Mouse (Mus musculus) megakaryocyte, adult 5-6 weeks (primary cell): ENCODE measurements around the gene Basp1. TPM values are rescaled to one million over a fixed set of nuclear protein-coding genes. Genes with fewer than 3 reads are reported as not detected.
"Not testable (repeated sequence)": the region's sequence is repeated elsewhere in the genome, so short reads cannot be mapped to it uniquely, and the experiment has no call there.

Experiments used
- ATAC-seq: 2 replicates; pipeline ENCODE4 v1.8.0; 2016; ENCODE audit warnings: mild to moderate bottlenecking, inconsistent platforms; ENCODE audit not compliant: poor library complexity, severe bottlenecking
- total RNA-seq, 2 experiments: library from RNA; stranded (forward) in 1 of 2; stranded (reverse) in 1 of 2; fragments of 153-499, 151-499 nt in 1 of 2; fragments of 221-1000, 200-1000 nt in 1 of 2; gene quantifications; 2 replicates each; pipeline versions ENCODE4 v1.2.3 to v1.2.4; 2015 to 2017

Gene Basp1
- total RNA-seq (2015) (4.0 and 4.4 TPM in 2 replicates), total RNA-seq (2017) (5.8 and 6.8 TPM in 2 replicates)

DNA sequence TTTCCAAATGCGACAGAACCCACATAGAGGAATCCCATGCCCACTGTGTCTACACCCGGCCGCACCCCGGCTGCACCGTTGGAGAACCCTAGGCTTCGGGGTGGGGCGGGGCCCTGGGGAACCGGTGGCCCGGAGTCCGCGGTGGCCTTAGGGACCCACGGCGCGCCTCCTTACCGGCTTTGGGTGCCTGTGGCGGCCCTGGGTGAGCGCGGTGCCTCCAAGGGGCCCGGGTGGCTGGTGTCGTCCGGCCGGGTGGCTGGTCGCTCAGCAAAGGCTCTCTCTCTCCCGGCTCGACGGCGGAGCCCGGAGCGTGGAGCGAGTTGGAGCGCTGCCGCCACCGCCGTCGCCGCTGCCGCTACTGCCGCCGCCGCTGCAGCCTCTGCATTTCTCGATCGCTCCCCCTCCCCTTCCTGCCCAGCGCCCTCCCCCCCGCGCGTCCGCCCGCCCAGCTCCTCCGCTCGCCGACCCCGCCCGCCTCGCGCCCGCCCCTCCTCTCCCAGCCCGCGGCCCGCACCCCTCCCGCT lies at the start of gene Basp1:
Gene Basp1 (minus strand): TSS at position 387 of the 524 bp plus-strand sequence.
- ATAC-seq, result peak; percentile 44

DNA sequence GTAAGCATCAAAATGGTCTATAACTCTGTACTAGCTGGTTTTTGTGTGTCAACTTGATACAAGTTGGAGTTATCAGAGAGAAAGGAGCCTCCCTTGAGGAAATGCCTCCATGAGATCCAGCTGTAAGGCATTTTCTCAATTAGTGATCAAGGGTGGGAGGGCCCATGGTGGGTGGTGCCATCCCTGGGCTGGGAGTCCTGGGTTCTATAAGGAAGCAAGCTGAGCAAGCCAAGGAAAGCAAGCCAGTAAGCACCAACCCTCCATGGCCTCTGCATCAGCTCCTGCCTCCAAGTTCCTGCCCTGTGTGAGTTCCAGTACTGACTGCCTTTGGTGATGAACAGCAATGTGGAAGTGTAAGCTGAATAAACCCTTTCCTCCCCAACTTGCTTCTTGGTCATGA lies 49.5 kb upstream of the Basp1 start:
- not testable (repeated sequence) for ATAC-seq

DNA sequence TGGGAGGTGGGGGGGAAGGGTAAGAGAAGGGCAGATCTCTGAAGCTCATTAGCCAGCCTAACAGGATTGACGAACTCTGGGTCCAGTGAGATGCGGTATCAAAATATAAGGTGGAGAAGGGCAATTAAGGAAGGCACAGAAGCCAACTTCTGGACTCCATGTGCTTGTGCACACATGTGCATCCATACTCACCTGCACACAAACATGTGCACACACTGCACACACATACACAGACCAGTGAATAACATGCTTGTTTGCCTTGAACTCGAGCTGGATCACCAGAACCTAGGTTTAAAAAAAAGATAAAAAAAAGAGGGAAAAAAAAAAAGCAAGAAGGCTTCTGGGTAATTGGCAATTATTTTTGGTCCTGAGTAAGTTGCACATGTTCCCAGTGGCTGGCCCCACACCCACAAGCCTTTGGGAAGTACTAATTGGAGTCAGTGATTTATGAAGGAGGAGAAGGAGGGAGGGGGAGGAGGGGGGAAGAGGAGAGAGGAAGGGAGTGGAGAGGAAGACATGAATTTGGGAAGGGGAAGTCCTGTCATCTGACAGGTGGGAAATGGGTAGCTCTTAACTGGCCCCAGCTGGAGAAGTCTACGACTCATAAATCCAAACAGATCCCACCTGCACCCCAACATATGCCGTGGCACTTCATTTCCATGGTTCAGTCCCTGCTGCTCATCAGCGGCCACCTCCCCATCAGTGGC lies 48.6 kb upstream of the Basp1 start:
- ATAC-seq, result no peak

DNA sequence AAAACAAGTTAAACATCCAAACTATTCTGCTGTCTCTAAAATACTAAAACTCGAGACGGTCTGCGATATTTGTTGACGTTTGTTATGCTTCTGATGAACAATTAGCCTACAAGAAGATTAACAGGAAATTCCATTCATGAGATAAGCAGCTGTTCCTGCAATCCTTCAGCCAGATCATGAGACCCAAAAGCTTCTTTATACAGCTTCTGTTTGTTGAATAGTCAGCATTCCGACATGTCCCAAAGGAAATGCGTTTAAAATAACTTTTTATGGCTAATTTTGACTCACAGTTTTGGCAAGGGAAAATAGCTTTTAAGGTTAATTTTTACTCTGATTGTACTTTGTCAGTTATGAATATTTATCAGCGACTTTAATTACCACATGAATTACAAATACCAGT lies 46.3 kb upstream of the Basp1 start:
- ATAC-seq, result no peak

DNA sequence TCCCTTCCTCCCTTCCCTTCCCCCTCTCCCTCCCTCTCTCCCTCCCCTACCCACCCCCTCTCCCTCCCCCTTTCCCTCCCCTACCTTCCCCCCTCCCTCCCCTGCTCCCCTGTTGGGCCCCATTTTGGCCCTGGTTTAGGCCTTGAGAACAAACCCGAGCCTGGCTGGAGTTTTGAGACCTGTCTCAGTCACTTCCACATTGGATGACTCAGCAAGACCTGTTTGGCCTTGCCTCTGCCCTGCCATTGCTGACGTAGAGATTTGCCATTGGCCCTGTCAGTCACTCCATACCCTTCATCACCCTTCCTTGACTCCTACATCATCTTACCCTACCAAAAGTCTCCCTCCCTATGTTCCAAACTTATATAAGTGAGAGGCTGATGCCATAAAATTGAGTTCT lies 43.9 kb upstream of the Basp1 start:
- no peak for ATAC-seq

DNA sequence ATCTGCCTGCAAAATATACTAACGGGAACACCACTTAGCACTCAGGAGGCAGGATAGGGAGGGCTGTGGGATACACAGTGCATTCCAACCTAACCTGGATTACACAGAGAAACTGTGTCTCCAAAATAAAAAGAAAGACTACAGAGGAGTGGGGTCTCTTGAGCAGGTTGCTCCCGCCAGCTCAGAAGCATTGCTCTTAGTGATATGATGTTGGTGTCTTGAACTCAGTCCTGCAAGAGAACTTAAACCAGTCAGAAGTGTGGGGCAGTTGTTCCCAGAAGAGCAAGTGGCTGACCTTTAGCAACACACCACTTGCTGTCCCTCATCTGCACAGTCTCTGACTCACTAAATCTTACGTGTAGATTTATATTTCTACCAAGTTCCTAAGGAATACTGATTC lies 40.0 kb upstream of the Basp1 start:
- ATAC-seq, result no peak

DNA sequence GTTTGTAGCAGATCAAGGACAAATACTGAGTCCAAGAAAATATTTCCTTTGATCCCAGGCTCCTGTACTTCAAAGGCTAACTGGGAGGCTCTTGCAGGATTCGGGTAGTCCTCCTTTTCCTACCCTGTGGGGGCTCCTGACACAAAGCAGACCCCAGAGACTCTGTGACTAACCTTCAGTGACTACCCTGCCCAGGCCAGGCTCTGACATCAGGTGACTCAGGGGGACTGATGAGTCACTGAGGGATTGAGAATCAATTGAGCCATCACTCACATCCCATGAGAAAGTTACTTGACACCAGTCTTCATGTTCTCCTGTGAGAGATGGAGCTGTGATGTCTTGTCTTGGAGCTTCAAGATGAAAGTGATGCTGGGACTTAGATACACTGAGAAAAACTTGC lies 35.8 kb upstream of the Basp1 start:
- ATAC-seq, result no peak

DNA sequence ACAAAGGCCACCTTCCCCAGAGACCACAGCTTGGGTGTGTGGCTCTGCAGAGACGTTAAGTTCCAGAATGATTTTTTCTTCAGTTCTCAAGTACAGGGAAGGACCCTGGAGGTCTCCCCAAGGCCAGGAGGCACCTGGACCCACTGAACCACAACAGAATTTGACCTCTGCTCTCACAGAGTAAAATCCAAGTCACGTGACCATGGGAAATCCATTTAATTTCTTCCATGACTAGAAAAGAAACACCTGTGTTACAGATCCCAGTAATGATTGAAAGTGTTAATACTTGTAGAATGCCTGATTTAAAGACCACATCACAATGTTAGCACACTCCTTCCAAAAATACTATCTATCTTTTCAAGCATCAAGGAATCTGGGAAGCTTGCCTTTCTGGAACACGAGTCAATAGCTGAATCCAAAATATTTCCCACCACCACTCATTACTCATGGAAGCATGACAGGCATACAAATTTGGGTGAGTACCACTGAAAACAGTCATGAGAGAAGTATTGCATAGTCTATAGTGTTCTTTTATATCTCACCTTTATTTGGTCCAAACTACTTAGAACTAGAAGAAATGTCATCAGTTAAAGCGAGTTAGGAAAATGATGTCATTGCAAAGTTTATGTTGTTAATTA lies 35.3 kb upstream of the Basp1 start:
- no peak for ATAC-seq

DNA sequence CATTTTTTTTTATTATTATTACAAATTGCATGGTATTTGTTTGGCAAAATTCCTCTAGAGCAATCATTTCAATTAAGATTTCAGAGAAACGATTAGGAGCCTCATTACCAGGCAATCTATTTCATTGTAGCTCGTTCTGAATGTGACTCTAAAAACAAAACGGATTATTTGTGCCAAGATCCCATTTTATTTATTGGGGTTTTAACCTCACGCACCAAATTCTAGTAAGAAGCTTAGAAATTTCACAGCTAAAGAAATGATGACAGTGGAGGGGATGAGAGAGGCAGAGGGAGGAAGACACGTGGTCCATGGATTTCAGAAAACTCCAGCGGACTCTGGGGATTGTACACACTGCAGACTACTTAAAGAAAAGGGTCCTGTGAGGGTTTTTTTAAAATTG lies 33.6 kb upstream of the Basp1 start:
- no peak for ATAC-seq

DNA sequence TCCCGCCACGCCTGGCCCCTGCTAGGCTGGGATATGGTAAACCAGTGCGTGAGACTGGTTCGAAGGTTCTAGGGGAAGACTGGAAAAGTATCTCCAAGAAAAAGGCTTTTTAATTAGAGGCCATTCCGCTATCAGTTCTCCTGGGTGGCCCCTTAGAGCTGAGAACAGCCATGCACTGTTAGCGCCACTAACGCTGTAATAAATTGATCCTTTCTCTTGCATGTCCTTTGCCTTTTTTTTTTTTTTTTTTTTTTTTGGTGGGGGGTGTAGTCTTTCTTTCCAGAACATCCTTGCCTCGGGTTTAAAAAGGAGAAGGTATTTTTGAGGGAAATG lies 32.6 kb upstream of the Basp1 start:
- no peak for ATAC-seq

DNA sequence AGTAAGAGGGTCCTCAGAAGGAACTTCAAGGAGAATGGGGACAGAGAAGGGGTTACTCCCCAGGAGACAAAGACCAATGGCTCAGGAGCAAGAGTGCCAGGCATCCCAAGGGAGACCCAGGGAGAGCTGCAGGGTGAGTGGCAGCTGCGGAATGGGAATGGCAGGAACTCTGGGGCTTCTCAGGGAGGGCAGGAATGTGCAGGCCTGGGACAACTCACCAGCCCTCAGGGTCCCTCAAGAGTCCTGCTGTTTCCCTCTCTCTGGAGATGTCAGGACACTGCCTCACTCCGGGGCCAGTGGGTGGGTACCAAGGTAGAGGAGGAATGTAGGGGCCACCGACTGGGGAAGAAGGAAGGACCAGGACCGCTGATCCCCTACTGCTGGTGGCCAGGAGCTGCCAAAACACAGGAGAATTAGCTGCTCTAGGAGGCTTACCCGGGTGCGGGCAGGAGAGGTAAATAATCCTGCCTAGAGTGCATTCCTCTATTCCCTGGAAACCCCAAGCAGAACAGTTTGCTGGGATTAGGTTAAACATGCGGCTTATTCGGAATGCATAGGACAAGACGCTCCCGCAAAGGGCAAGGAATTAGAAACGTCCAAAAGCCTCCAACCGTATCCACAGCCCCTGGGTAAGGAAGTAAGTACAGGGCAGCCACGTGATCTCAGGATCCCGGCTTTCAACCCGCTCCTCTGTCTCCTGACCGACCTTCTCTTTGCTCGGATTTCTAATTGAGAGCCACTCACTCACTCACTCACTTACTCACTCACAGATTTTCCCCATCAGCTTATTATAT lies 32.0 kb upstream of the Basp1 start:
- no peak for ATAC-seq

DNA sequence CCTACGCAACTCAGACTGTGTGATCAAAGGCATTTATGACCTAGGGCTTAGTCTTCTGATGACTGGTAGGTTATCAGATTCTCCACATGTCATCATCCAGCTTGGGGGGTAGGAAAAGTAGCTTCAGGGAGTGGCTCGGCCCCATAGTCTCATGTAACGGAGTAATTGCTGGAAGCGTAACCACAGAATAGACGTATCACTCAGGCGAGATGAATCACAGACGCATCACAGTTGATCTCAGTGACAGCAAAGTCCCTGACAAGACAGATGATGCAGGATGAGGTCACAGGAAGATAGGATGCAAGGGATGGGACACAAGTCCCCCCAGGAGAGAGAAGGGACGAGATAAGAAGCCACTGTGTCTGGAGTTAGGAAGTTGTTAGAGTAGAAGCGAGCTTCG lies 30.6 kb upstream of the Basp1 start:
- ATAC-seq, result no peak

DNA sequence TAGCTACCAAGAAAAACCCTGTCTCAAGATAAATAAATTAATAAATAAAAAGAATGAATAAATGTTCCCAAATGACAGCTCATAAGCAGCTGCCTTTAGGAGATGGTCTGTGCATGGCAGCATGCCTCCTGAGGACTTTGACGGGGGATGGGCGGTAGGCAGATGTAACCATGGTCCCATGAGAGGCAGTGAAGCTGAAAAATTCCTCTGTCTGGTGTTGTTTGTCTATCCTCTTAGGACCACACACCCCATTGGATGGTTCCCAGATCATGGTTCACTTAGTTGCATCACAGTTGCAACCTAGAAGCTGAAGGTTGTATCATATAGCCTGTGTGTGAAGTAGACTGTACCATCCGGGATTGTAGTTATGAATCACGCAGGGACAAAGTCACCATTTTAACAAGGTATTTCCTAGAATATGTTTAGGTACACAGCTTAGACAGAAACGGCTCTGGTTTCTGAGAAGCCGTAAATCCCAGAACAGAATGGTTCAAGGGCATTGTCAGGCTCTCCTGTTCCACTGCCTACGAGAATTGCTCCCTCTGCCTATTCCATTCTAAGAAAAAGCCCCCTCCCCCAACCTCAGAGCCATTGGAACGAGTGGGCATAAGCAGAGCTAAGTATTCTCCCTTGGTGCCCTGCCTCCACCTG lies 29.7 kb upstream of the Basp1 start:
- no peak for ATAC-seq

DNA sequence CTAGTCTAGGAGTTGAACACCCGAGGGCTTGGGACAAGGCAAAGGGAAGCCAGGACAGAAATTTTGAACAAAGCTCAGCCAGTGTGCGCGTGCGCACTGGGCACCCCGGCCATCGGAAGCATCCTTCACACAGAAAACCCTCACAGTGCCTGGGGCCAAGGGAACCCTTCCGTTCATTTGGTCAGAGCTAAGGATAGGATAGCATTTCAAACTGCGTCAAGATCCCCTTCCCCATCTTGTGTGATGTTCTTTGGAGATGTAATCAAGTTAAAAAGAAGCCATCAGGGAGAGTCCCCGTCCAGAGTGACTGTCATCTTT lies 28.3 kb upstream of the Basp1 start:
- no peak for ATAC-seq

DNA sequence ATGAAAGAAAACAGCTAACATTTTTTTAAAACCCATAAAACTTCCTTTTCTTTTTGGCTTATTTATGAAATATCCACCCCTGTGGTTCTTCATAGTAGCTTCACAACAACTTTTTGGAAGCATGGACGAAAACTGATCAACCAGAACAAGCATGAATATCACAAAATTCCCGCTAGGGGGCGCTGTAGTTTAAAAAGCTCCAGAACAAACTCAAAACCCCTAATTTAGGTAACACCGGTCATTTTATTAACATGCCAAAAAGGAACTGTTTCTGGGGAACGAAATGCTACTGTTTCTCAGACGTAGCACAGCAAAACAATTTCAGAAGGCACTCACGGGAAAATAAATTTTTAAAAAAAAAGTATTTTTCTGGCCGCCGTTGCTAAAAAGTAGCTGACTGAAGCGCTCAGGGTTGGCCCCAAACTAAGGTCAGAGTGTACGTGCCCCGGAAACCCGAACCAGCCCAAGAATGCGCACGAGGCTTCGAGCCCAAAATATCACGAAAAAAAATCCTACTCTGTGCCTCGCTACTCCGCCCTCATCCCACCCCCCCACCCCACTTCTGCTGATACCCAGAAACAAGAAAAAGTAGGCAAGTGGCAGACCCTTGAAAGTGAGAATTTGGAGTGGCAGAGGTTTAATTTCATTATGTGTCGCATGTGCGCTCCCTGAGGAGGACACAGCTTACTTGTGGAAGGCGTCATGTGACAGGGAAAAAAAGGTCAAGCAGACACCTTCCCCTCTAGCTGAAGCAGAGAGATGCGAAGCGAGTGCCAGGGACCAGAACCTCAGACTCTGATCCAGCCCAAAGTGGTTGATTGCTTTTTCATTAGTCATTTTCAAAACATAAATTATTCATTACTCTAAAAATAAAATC lies 27.7 kb upstream of the Basp1 start:
- ATAC-seq, result peak; percentile 63

DNA sequence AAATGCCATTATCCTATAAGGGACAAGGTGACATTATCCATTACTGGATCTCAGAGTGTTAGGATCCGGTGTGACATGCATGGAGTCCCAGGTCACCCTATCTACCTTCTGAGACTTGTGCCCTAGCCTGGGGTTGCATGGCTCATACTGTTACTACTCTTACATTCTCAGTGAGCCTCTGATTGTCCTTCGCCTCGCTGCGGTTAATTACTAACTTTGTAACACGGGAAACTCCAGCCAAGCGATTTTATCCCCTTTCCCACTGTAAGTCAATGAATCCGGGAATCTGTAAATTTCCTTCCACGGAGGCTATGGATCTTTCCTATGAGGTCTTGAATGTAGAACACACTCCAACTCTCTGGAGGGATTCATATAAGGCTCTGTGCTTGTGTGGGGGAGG lies 26.8 kb upstream of the Basp1 start:
- ATAC-seq, result no peak

DNA sequence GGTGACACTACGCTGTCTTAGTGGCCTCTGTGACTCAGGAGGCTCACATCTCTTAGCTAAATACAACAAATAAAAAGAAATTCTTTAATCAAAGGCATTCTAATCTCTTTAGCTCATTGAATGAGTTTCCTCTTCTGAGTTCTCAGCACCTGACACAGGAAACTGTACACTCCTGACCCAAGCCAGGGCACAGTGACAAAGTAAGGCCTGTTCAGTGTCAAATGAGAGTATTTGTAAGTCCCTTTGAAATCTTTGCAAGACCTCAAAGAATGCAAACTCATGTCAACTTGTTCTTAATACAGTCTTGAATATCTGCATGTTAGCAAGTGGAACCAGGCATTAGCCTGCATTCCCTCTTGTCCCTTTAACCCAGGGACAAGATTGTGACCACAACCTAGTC lies 18.8 kb upstream of the Basp1 start:
- no peak for ATAC-seq

DNA sequence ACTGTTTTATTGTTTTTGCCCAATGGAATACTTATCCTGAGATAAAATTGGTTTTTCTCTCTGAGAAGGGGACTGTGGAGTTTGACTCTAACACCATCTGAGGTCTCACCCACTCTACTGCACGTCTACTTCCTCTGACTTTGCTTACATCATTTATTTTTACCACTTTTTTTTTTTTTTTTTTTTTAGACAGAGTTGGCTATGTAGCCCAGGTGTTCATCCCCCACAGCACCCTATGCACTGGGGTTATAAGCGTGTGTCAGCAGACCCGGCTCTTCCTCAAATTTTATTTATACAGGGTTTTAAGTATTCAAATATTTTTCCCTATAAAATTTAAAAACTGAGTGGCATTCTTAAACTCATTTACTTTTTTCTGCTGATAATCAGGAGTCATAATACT lies 16.6 kb upstream of the Basp1 start:
- ATAC-seq, result no peak

DNA sequence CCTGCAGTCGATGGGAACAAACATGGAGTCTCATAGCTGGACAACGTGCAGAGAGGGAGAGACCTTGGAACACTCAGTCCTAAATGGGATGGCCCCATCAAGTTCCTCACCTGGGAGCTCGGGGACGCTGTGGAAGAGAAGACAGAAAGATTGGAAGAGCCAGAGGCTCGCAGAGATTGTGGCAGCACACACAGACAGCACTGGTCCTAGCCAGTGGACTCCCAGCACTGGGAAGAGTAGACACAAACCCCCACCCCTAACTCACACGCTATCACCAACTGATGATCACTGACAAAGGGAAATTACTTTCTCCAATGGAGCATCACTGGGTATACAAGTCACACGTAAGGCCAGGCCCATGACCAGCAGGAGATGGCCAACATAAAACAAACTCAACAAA lies 15.4 kb upstream of the Basp1 start:
- ATAC-seq, result no peak

DNA sequence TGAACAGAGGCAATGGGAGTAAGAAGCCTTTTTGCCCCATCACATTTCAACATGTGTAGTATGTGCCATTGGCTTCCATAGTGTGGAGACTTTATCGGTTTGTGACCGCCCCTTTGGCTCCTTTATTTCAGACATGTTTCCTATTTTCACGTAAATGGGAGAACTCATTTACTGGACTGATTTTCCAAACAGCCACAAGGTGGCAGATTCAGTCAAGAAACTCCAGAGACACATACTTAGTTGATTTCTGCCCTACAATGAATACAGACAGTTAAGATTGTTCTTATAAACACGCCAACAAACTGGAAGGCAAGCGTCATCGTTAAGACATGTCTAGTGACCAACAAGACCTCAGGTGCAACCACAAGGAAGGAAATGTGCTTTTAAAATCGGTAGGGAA lies 15.0 kb upstream of the Basp1 start:
- no peak for ATAC-seq

DNA sequence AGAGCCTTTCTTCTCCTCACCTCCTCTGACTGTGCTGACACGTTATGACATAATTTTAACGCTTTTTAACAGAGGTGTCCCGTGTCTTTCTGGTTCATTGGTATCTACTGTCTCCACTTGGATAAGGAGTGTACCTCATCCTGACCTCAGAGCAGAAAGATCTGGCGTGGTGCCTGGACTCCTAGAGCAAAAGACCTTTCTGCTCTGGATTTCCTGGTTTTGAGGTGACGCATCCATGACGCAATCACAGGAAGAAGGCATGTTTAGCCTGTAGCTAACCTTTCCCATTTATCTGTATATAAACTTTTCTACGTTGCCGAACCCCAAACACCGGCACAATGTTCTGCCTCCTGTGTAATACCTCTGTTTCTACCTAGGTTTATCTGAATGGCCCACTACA lies 6.7 kb upstream of the Basp1 start:
- no peak for ATAC-seq
